Mouse (Mus musculus) embryonic fibroblast, embryonic 13.5 days (primary cell): ENCODE results near the gene Kbtbd12.

Experiments used
- CTCF ChIP-seq: IDR thresholded peaks from 2 replicates; pipeline ENCODE4 v1.5.1; 2011; ENCODE audit warnings: mild to moderate bottlenecking, control low read depth, low read length, moderate library complexity, borderline replicate concordance; ENCODE audit not compliant: insufficient read depth
- POLR2A ChIP-seq: IDR thresholded peaks from 2 replicates; pipeline ENCODE4 v1.6.1; 2011; ENCODE audit warnings: low read depth, mild to moderate bottlenecking, control low read depth, low read length, moderate library complexity

- TF ChIP-seq CTCF: no peak
- no peak for TF ChIP-seq POLR2A
Observed at GRCm38 (mm10) chr6:88647564-88648295, 10.0 kb upstream of the Kbtbd12 start.
